Mouse (Mus musculus) heart, adult 2 months (tissue): Measurements from ENCODE around the gene Fam171a2. TPM values are rescaled to one million over a fixed set of nuclear protein-coding genes. Genes with fewer than 3 reads are reported as not detected.
A peak's percentile ranks its signal among the peaks of the same experiment; 100 is the strongest.

Experiments used
- DNase-seq, 2 experiments: peaks; one replicate each; pipeline ENCODE4 v3.0.0; 2021
- H3K27ac ChIP-seq: fragments of 200-600 bp; 2 replicates; pipeline ENCODE4 v1.8.1; 2022
- H3K27me3 ChIP-seq: fragments of 200-500 bp; 2 replicates; pipeline ENCODE4 v1.6.1; 2012; ENCODE audit warnings: mild to moderate bottlenecking, low read length, inconsistent platforms, mixed read lengths; ENCODE audit not compliant: control insufficient read depth, insufficient read depth
- H3K36me3 ChIP-seq: fragments of 200-500 bp; 2 replicates; pipeline ENCODE4 v1.6.1; 2012; ENCODE audit warnings: low read length, inconsistent platforms; ENCODE audit not compliant: control insufficient read depth, insufficient read depth
- H3K4me1 ChIP-seq: fragments of 200-500 bp; 2 replicates; pipeline ENCODE4 v1.6.1; 2011; ENCODE audit warnings: low read length; ENCODE audit not compliant: control insufficient read depth, insufficient read depth
- H3K4me3 ChIP-seq: fragments of 200-600 bp; 2 replicates; pipeline ENCODE4 v1.8.1; 2022
- H3K79me2 ChIP-seq: fragments of 200-500 bp; replicated peaks from 2 replicates; pipeline ENCODE4 v1.6.1; 2012; ENCODE audit warnings: mild to moderate bottlenecking, inconsistent platforms, low read length, moderate library complexity, mixed read lengths; ENCODE audit not compliant: control insufficient read depth, insufficient read depth
- H3K9ac ChIP-seq: fragments of 200-500 bp; 2 replicates; pipeline ENCODE4 v1.6.1; 2012; ENCODE audit warnings: low read depth, mild to moderate bottlenecking, control low read depth, inconsistent platforms, low read length, mixed read lengths
- CTCF ChIP-seq: fragments of 200-600 bp; IDR thresholded peaks from 2 replicates; pipeline ENCODE4 v1.8.1; 2022; ENCODE audit warnings: antibody characterized with exemption, mild to moderate bottlenecking, moderate library complexity
- EP300 ChIP-seq: fragments of 200-500 bp; IDR thresholded peaks from 2 replicates; pipeline ENCODE4 v1.6.1; 2011; ENCODE audit warnings: low read depth, low read length, control low read depth; ENCODE audit not compliant: insufficient read depth
- POLR2A ChIP-seq: fragments of 200-500 bp; IDR thresholded peaks from 2 replicates; pipeline ENCODE4 v1.6.1; 2011; ENCODE audit warnings: mild to moderate bottlenecking, low read depth, low read length, control low read depth; ENCODE audit not compliant: insufficient read depth
- WGBS: fragments of 180-500 bp; shearing (Covaris S2); methylation state at CpG from one replicate; pipeline ENCODE4 v1.1.7; 2018; 5-methylcytosine and 5-hydroxymethylcytosine counted together
- intact Hi-C: fragments of 180-260 bp; cut with DNase I; formaldehyde crosslinking; loops from one replicate; pipeline ENCODE4 v1.15.1; 2025
- polyA plus RNA-seq: library from polyadenylated mRNA; depleted of rRNA; stranded (reverse); fragments of >200 nt; gene quantifications from 2 replicates; pipeline ENCODE4 v1.2.3, GENCODE M21; 2012
- total RNA-seq, 2 experiments: library from RNA; stranded (reverse); gene quantifications; 2 replicates each; pipeline ENCODE4 v1.2.3; 2021

Fam171a2 gene
- total and polyA plus RNA-seq, 3 experiments, result 3.8 to 8.3 (median 3.9) TPM

DNA sequence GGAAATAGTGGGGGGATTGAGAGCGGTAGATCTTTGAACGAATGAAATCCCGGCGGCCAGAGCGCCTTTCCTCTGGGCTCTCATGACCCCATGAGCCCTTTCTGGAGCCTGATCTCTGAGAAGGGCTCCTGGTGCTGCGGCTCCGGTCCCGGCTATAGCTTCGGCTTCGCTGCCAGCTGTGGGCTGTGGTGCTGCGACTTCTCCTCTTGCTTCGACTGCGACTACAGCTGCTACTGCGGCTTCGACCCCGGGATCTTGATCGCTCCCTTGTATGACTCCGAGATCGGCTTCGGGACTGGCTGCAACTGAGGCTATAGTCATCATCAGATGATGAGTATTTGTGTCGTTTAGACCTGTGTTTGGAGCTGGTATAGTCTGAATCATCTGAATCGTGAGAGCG lies 32.1 kb upstream of the Fam171a2 start:
- Histone ChIP-seq H3K36me3 (no peaks in the 10 kb centered on the region), H3K4me1 (no peaks in the 10 kb centered on the region), H3K9ac (no peak overlapping the region), H3K27ac (no peak overlapping the region), H3K27me3 (no peaks in the 10 kb centered on the region), H3K79me2 (no peaks in the 10 kb centered on the region), H3K4me3 (no peak overlapping the region)
- no peak for DNase-seq
- TF ChIP-seq POLR2A, result no peak
- no peak for TF ChIP-seq CTCF
- TF ChIP-seq EP300, result no peak
- WGBS, result 93% methylated on average over 23 of the region's 23 CpGs
- intact Hi-C loops, result no loop called here

DNA sequence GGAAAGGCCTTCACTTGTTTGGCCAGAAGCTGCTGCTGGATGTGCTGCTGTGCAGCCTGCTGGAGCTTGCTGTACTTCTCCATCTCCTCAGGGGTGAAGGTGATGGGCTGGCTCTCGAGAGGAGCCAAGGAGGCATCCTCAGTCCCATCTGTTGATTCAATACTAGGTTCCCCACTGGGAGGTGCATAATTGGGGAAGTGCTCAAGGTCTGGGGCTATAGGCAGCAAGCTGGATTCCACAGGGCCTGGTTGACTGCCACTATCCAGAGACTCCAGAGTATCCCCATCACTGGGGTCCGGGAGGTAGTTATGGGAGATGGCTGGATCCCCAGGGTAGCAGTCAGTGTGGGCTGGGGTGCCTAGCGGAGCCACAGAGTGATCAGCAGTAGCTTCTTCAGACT lies 31.2 kb upstream of the Fam171a2 start:
- Histone ChIP-seq H3K27ac (no peak overlapping the region), H3K36me3 (no peaks in the 10 kb centered on the region), H3K4me1 (no peaks in the 10 kb centered on the region), H3K79me2 (no peaks in the 10 kb centered on the region), H3K9ac (no peak overlapping the region), H3K27me3 (no peaks in the 10 kb centered on the region), H3K4me3 (no peak overlapping the region)
- intact Hi-C loops, result no loop called here
- DNase-seq, result no peak
- 88% methylated on average over 3 of the region's 3 CpGs for WGBS
- no peak for TF ChIP-seq CTCF
- no peak for TF ChIP-seq EP300
- no peak for TF ChIP-seq POLR2A

DNA sequence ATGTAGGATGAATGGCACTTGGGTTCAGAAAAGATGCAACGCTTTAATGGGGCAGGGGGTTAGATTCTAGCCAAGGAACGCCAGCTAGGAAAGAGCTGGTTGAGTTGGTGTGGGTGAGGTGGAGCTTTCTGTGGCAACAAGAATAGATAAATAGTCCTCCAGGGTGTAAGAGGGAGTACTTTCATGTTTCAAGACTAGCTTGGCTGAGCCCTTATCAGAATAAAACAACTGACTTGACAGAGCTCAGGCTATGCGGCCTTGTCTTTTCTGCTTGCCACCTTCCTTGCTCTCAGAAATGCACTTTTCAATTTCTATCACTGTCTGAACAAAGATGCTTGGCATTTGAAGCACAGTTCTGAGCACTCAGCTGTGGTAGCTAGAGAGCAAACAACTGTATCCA lies 27.5 kb upstream of the Fam171a2 start:
- Histone ChIP-seq H3K9ac (no peak overlapping the region), H3K36me3 (no peaks in the 10 kb centered on the region), H3K27ac (no peak overlapping the region), H3K79me2 (no peaks in the 10 kb centered on the region), H3K4me3 (no peak overlapping the region), H3K4me1 (no peaks in the 10 kb centered on the region), H3K27me3 (no peaks in the 10 kb centered on the region)
- no peak for DNase-seq
- TF ChIP-seq POLR2A, result no peak
- TF ChIP-seq EP300, result no peak
- TF ChIP-seq CTCF, result no peak
- 96% methylated on average over 3 of the region's 3 CpGs for WGBS
- intact Hi-C loops, result no loop called here

DNA sequence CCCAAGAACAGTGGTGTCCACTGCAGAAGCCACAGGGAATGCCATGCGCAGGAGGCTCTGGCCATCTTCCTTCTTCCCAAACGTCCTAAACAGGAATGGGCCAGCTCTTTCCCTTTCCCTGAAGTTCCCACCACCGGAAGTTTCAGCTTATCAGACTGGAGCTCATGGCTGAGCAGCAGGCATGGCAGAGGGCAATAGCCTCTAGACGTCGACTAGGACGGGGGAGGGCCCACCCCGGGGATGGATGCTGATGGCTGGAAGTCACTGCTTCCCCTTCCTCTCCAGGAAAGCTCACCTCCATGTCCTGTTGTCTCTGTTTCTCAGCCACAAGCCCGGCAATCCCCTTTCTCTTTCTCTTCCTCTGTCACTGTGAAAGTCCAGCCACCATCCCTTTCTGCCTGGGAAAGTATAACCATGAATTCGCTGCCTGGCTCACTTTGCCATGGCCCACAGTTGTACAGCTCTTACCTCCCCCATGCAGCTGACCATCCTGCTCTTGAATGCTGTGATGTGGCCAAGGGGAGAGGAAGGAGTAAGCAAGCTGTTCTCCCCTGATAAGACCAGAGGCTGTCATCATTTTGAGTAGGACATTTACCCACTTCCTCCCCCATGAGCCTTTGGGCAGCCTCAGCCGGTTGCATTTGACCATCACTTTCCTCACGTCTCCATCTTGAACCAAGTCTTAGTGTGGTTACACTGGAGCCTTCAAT lies 22.3 kb upstream of the Fam171a2 start, which contains the start of gene Itga2b:
Gene Itga2b, minus strand, starts transcription at position 475 of the 710 bp plus-strand sequence.
- Histone ChIP-seq H3K4me1 (no peaks in the 10 kb centered on the region; the same call in 1 of the 2 replicates), H3K4me3 (no peak within 1 kb of the TSS), H3K27me3 (no peaks in the 10 kb centered on the region), H3K27ac (no peak within 1 kb of the TSS), H3K36me3 (no peaks in the 10 kb centered on the region), H3K79me2 (no peaks in the 10 kb centered on the region), H3K9ac (no peak within 1 kb of the TSS)
- intact Hi-C loops, result no loop called here
- no peak for DNase-seq
- 30% methylated on average over 11 of the region's 11 CpGs for WGBS
- TF ChIP-seq POLR2A (no peak), EP300 (no peak), CTCF (no peak)

DNA sequence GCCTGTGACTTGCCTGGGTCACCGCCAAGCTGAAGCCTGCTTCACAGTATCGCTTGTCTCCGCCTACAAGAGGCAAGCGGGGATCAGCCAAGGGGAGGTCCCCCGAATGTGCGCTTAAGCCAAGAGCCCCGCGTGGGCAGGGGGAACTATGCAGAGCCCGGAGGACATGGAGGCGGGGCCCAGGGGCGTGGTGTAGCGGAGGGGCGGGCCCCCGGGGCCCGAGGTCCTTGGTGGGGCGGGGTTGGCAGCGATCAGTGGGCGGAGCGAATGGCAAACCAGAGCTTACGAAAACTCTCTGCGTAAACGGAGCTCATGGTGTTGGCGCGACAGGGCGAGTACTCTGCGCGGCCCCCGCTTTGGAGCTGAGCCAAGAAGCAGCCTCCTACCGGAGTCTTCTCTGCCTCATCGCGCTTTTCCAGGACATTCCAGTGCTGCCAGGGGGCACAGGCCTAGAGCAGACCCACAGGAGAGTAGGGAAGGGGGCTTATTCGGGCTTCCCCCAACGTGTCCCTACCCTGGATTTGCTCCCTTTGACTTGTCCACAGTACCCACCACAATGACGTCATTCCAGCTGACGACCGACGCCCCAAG lies 19.7 kb upstream of the Fam171a2 start:
- no peaks in the 10 kb centered on the region for H3K36me3 ChIP-seq
- H3K4me3 ChIP-seq, result peak overlapping the region; percentile 49
- H3K79me2 ChIP-seq, result no peaks in the 10 kb centered on the region
- H3K27me3 ChIP-seq, result no peaks in the 10 kb centered on the region
- no peaks in the 10 kb centered on the region; the same call in 1 of the 2 replicates for H3K4me1 ChIP-seq
- peak; percentile 98 to 99 for DNase-seq
- under 1% methylated on average over 37 of the region's 37 CpGs for WGBS
- TF ChIP-seq EP300 (no peak), POLR2A (peak; percentile 55; the same call in 1 of the 2 replicates), CTCF (0 out of 2 replicates have a peak, but pooled peaks have one; percentile 18)
- peak overlapping the region; percentile 26 for H3K9ac ChIP-seq
- peak overlapping the region; percentile 66 for H3K27ac ChIP-seq
- intact Hi-C loops, result no loop called here
